Mouse (Mus musculus): ENCODE measurements around the gene Arf5. TPM values are rescaled to one million over a fixed set of nuclear protein-coding genes. Genes with fewer than 3 reads are reported as not detected.

The Arf5 gene
- total and polyA plus RNA-seq, 3 experiments, result 150 to 248 (median 162) TPM

DNA sequence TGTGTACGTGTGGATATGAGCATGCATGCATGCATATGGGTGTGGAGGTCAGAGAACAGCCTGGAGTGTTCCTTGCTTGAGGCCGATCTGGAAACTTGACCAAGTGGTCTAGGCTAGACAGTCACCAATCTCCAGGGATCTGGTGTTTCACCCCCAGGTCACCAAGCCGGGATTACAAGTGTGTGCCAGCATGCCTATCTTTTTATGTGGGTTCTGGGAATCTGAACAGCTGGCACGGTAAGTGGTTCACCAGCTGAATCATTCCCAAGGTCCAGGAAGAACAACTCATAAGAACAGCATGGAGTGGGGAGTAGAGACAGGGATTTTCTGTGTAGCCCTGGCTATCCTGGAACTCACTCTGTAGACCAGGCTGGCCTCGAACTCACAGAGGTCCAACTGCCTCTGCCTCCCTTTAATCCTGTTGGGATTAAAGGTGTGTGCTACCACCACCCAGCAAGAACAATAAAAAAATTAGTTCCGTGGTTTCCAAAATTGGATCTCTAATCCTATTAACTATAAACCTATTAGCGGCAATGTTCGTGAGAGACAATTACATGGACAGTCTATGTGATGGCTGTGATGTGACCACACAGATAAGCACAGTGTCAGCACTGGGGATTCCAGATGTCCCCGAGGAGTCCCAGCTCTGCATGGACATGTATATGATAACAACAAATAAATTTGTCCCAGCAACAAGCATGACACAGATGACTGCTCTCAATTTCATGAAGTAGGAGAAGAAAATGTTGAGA, 48.1 kb downstream of the Arf5 start:
- Histone ChIP-seq H3K9ac (ENCODE audit: low read depth, low read length) (no peak overlapping the region), H3K27me3 (ENCODE audit: control insufficient read depth, insufficient read depth, low read length) (no peaks in the 10 kb centered on the region), H3K4me1 (ENCODE audit: control insufficient read depth, insufficient read depth, low read length) (no peaks in the 10 kb centered on the region; the same call in 1 of the 2 replicates), H3K79me2 (replicated peaks; ENCODE audit: control insufficient read depth, insufficient read depth, low read length) (no peaks in the 10 kb centered on the region), H3K4me3 (no peak overlapping the region), H3K36me3 (ENCODE audit: control insufficient read depth, insufficient read depth, low read length) (no peaks in the 10 kb centered on the region), H3K27ac (no peak overlapping the region)
- WGBS, result 85% methylated on average over 9 of the region's 9 CpGs
- TF ChIP-seq POLR2A (IDR thresholded peaks at IDR 0.05; ENCODE audit: insufficient read depth, low read depth, low read length) (no peak), EP300 (IDR thresholded peaks at IDR 0.05; ENCODE audit: insufficient read depth, low read depth, low read length) (no peak), CTCF (IDR thresholded peaks at IDR 0.05) (no peak)
- intact Hi-C loops (cut with DNase I), result no loop called here
- no peak for DNase-seq

GRCm38 (mm10) chr6:28474211-28474610, 50.9 kb downstream of the Arf5 start:
- WGBS, result 88% methylated on average over 4 of the region's 4 CpGs
- TF ChIP-seq POLR2A (IDR thresholded peaks at IDR 0.05; ENCODE audit: insufficient read depth, low read depth, low read length), result no peak
- no peak for TF ChIP-seq EP300 (IDR thresholded peaks at IDR 0.05; ENCODE audit: insufficient read depth, low read depth, low read length)
- no peak for TF ChIP-seq CTCF (IDR thresholded peaks at IDR 0.05)
- H3K4me1 ChIP-seq (ENCODE audit: control insufficient read depth, insufficient read depth, low read length), result no peaks in the 10 kb centered on the region; the same call in 1 of the 2 replicates
- H3K79me2 ChIP-seq (replicated peaks; ENCODE audit: control insufficient read depth, insufficient read depth, low read length), result no peaks in the 10 kb centered on the region
- no peaks in the 10 kb centered on the region for H3K36me3 ChIP-seq (ENCODE audit: control insufficient read depth, insufficient read depth, low read length)
- intact Hi-C loops (cut with DNase I), result no loop called here
- H3K4me3 ChIP-seq, result no peak overlapping the region
- no peaks in the 10 kb centered on the region for H3K27me3 ChIP-seq (ENCODE audit: control insufficient read depth, insufficient read depth, low read length)
- H3K27ac ChIP-seq, result no peak overlapping the region
- DNase-seq, result no peak
- no peak overlapping the region for H3K9ac ChIP-seq (ENCODE audit: low read depth, low read length)

DNA sequence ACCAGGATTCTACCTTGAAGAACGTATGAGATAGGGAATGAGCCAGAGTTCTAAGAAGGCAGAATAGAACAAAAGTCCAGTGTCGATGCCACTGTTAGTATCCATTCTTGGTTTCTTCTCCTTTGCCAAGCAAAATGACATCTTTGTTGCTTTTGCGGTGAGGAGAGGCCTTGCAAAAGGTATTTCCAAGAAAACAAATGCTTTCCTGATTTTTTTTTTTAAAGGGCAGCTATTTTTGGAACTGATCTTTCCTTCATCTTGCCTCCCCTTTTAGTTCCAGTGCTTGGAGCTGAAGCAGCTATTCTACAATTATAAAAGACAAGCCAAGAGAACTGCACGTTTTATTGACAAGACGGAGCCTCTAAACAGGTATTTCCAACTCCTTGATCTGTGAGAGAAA, 51.5 kb downstream of the Arf5 start, which contains the start of gene Snd1:
Gene Snd1 (plus strand): TSS at position 301 of the 400 bp plus-strand sequence.
- no peak within 1 kb of the TSS for H3K4me3 ChIP-seq
- no peak for DNase-seq
- intact Hi-C loops (cut with DNase I), result no loop called here
- no peak within 1 kb of the TSS for H3K27ac ChIP-seq
- H3K79me2 ChIP-seq (replicated peaks; ENCODE audit: control insufficient read depth, insufficient read depth, low read length), result no peaks in the 10 kb centered on the region
- TF ChIP-seq CTCF (IDR thresholded peaks at IDR 0.05), result no peak
- TF ChIP-seq POLR2A (IDR thresholded peaks at IDR 0.05; ENCODE audit: insufficient read depth, low read depth, low read length), result no peak
- no peak for TF ChIP-seq EP300 (IDR thresholded peaks at IDR 0.05; ENCODE audit: insufficient read depth, low read depth, low read length)
- WGBS, result 75% methylated on average over 5 of the region's 5 CpGs
- no peaks in the 10 kb centered on the region for H3K27me3 ChIP-seq (ENCODE audit: control insufficient read depth, insufficient read depth, low read length)
- H3K4me1 ChIP-seq (ENCODE audit: control insufficient read depth, insufficient read depth, low read length), result no peaks in the 10 kb centered on the region; the same call in 1 of the 2 replicates
- H3K9ac ChIP-seq (ENCODE audit: low read depth, low read length), result no peak within 1 kb of the TSS
- H3K36me3 ChIP-seq (ENCODE audit: control insufficient read depth, insufficient read depth, low read length), result no peaks in the 10 kb centered on the region

Other genes with a start within 250 kb of the Arf5 start
- gene Zfp800, start 25.6 kb upstream of the Arf5 start, total RNA-seq (2021), result 10 to 100 TPM in 1 of 2 experiments, 1 to 10 TPM in 1; 9.7 to 11.2 TPM
- 1.3 and 1.6 TPM in 2 replicates for gene Zfp800, start 25.6 kb upstream of the Arf5 start, polyA plus RNA-seq (2012; rRNA removed)
- gene Fscn3, start 4.2 kb downstream of the Arf5 start, total RNA-seq (2021), result not detected
- 0.20 TPM in 1 of 2 replicates, not detected in the other for gene Fscn3, start 4.2 kb downstream of the Arf5 start, polyA plus RNA-seq (2012; rRNA removed)
- gene Gcc1, start 4.8 kb downstream of the Arf5 start, total RNA-seq (2021), result 1 to 10 TPM; 8.4 to 9.8 TPM
- 3.2 and 3.6 TPM in 2 replicates for gene Gcc1, start 4.8 kb downstream of the Arf5 start, polyA plus RNA-seq (2012; rRNA removed)
- gene Pax4, start 25.8 kb downstream of the Arf5 start, total RNA-seq (2021), result not detected
- gene Pax4, start 25.8 kb downstream of the Arf5 start, polyA plus RNA-seq (2012; rRNA removed), result not detected in 2 replicates
- gene Snd1, start 51.6 kb downstream of the Arf5 start, total RNA-seq (2021), result 10 to 100 TPM; 62.4 to 74.1 TPM
- 39.9 and 44.9 TPM in 2 replicates for gene Snd1, start 51.6 kb downstream of the Arf5 start, polyA plus RNA-seq (2012; rRNA removed)